Mouse (Mus musculus): ENCODE data around the gene Ankrd11. TPM values are rescaled to one million over a fixed set of nuclear protein-coding genes. Genes with fewer than 3 reads are reported as not detected.
A peak's percentile ranks its signal among the peaks of the same experiment; 100 is the strongest.

Gene Ankrd11
- polyA plus RNA-seq, 1 experiment from 2014 or later, result 49.9 TPM

GRCm38 (mm10) chr8:123000311-123000710, 41.8 kb downstream of the Ankrd11 start:
- Histone ChIP-seq H3K36me3 (replicated peaks; ENCODE audit: control insufficient read depth, insufficient read depth) (no peaks in the 10 kb centered on the region), H3K9me3 (ENCODE audit: control insufficient read depth, low read length) (no peaks in the 10 kb centered on the region), H3K4me2 (replicated peaks) (no peak overlapping the region), H3K9ac (no peak overlapping the region), H3K4me3 (replicated peaks; ENCODE audit: low read length) (no peak overlapping the region), H3K27me3 (ENCODE audit: control insufficient read depth, insufficient read depth, low read length) (no peaks in the 10 kb centered on the region), H3K27ac (no peak overlapping the region), H3K4me1 (replicated peaks; ENCODE audit: control insufficient read depth, insufficient read depth, low read length) (peaks cover 7% of the 10 kb centered on the region)
- no peak for DNase-seq (ENCODE audit: low spot score)
- no peak for ATAC-seq (ENCODE audit: low FRiP score)
- 74% methylated on average over 2 of the region's 2 CpGs for WGBS

GRCm38 (mm10) chr8:122997963-122998362, 44.1 kb downstream of the Ankrd11 start:
- ATAC-seq (ENCODE audit: low FRiP score), result no peak
- Histone ChIP-seq H3K36me3 (replicated peaks; ENCODE audit: control insufficient read depth, insufficient read depth) (no peaks in the 10 kb centered on the region), H3K9me3 (ENCODE audit: control insufficient read depth, low read length) (no peaks in the 10 kb centered on the region), H3K4me1 (replicated peaks; ENCODE audit: control insufficient read depth, insufficient read depth, low read length) (peaks cover 18% of the 10 kb centered on the region), H3K4me2 (replicated peaks) (no peak overlapping the region), H3K9ac (no peak overlapping the region), H3K27me3 (ENCODE audit: control insufficient read depth, insufficient read depth, low read length) (no peaks in the 10 kb centered on the region), H3K4me3 (replicated peaks; ENCODE audit: low read length) (no peak overlapping the region), H3K27ac (no peak overlapping the region)
- whole genome bisulfite sequencing, result 80% methylated on average over 4 of the region's 4 CpGs
- DNase-seq (ENCODE audit: low spot score), result no peak

DNA sequence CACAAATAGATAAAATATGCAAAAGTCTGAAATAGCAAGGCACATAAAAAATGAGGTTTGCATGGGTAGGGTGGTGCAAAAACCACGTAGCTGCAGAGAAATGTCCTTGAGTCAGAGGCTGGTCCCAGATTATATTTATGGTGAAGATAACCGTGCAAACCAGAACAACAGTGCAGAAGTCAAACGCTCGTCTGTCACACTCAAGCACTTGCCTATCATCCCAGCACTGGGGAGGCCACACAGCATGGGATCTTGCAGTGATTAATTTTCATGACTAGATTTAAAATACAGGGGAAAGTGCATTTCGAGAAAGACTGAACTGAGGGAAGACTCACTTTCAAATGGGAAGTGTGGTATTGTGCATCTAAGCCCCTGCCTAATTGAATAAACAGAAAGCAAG, 48.3 kb downstream of the Ankrd11 start:
- Histone ChIP-seq H3K27ac (no peak overlapping the region), H3K4me3 (replicated peaks; ENCODE audit: low read length) (no peak overlapping the region), H3K4me2 (replicated peaks) (no peak overlapping the region), H3K27me3 (ENCODE audit: control insufficient read depth, insufficient read depth, low read length) (no peaks in the 10 kb centered on the region), H3K36me3 (replicated peaks; ENCODE audit: control insufficient read depth, insufficient read depth) (no peaks in the 10 kb centered on the region), H3K9ac (no peak overlapping the region), H3K4me1 (replicated peaks; ENCODE audit: control insufficient read depth, insufficient read depth, low read length) (peaks cover 18% of the 10 kb centered on the region), H3K9me3 (ENCODE audit: control insufficient read depth, low read length) (no peaks in the 10 kb centered on the region)
- no peak for ATAC-seq (ENCODE audit: low FRiP score)
- DNase-seq (ENCODE audit: low spot score), result no peak
- 61% methylated on average over 5 of the region's 5 CpGs for WGBS

- Histone ChIP-seq H3K9ac (no peak overlapping the region), H3K9me3 (ENCODE audit: control insufficient read depth, low read length) (no peaks in the 10 kb centered on the region), H3K4me2 (replicated peaks) (no peak overlapping the region), H3K4me1 (replicated peaks; ENCODE audit: control insufficient read depth, insufficient read depth, low read length) (peaks cover 15% of the 10 kb centered on the region), H3K27me3 (ENCODE audit: control insufficient read depth, insufficient read depth, low read length) (no peaks in the 10 kb centered on the region), H3K4me3 (replicated peaks; ENCODE audit: low read length) (no peak overlapping the region), H3K27ac (no peak overlapping the region), H3K36me3 (replicated peaks; ENCODE audit: control insufficient read depth, insufficient read depth) (no peaks in the 10 kb centered on the region)
- 92% methylated on average over 3 of the region's 3 CpGs for WGBS
- no peak for ATAC-seq (ENCODE audit: low FRiP score)
- no peak for DNase-seq (ENCODE audit: low spot score)
Observed at GRCm38 (mm10) chr8:122993031-122993430, 49.0 kb downstream of the Ankrd11 start.

DNA sequence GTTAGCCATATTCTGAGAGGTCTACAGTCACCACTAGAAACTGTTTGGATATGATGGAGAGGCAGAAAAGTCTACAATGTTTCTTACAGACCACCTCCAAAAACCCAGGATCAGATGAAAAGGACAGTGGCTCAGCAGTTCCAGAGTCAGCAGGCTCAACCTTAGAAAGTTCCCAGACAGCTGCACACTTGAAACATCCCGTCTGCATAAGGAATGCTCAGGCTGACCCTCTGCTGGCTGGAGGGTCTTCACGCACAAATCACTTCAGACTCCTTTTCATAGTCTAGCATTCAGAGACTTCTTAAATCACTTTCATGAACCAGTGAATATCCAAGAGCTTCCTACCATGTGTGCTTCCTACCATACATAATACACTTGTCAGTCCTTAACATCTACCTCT, 49.8 kb downstream of the Ankrd11 start:
- DNase-seq (ENCODE audit: low spot score) (no peak), ATAC-seq (ENCODE audit: low FRiP score) (no peak)
- Histone ChIP-seq H3K9ac (no peak overlapping the region), H3K4me1 (replicated peaks; ENCODE audit: control insufficient read depth, insufficient read depth, low read length) (peaks cover 14% of the 10 kb centered on the region; the same call in 1 of the 2 replicates), H3K36me3 (replicated peaks; ENCODE audit: control insufficient read depth, insufficient read depth) (no peaks in the 10 kb centered on the region), H3K4me2 (replicated peaks) (no peak overlapping the region), H3K27me3 (ENCODE audit: control insufficient read depth, insufficient read depth, low read length) (no peaks in the 10 kb centered on the region), H3K9me3 (ENCODE audit: control insufficient read depth, low read length) (no peaks in the 10 kb centered on the region), H3K4me3 (replicated peaks; ENCODE audit: low read length) (no peak overlapping the region), H3K27ac (no peak overlapping the region)
- WGBS, result 42% methylated on average over 2 of the region's 2 CpGs

GRCm38 (mm10) chr8:122991368-122991767, 50.7 kb downstream of the Ankrd11 start:
- no peak for DNase-seq (ENCODE audit: low spot score)
- Histone ChIP-seq H3K36me3 (replicated peaks; ENCODE audit: control insufficient read depth, insufficient read depth) (no peaks in the 10 kb centered on the region), H3K4me1 (replicated peaks; ENCODE audit: control insufficient read depth, insufficient read depth, low read length) (peaks cover 14% of the 10 kb centered on the region; the same call in 1 of the 2 replicates), H3K9me3 (ENCODE audit: control insufficient read depth, low read length) (no peaks in the 10 kb centered on the region), H3K4me2 (replicated peaks) (no peak overlapping the region), H3K4me3 (replicated peaks; ENCODE audit: low read length) (no peak overlapping the region), H3K27me3 (ENCODE audit: control insufficient read depth, insufficient read depth, low read length) (no peaks in the 10 kb centered on the region), H3K27ac (no peak overlapping the region), H3K9ac (no peak overlapping the region)
- WGBS, result 94% methylated on average over 5 of the region's 5 CpGs
- no peak for ATAC-seq (ENCODE audit: low FRiP score)

GRCm38 (mm10) chr8:122989976-122990375, 52.1 kb downstream of the Ankrd11 start:
- WGBS, result 91% methylated on average over 2 of the region's 2 CpGs
- Histone ChIP-seq H3K36me3 (replicated peaks; ENCODE audit: control insufficient read depth, insufficient read depth) (no peaks in the 10 kb centered on the region), H3K27me3 (ENCODE audit: control insufficient read depth, insufficient read depth, low read length) (no peaks in the 10 kb centered on the region), H3K4me1 (replicated peaks; ENCODE audit: control insufficient read depth, insufficient read depth, low read length) (peaks cover 14% of the 10 kb centered on the region; the same call in 1 of the 2 replicates), H3K9ac (no peak overlapping the region), H3K4me2 (replicated peaks) (no peak overlapping the region), H3K4me3 (replicated peaks; ENCODE audit: low read length) (no peak overlapping the region), H3K27ac (no peak overlapping the region), H3K9me3 (ENCODE audit: control insufficient read depth, low read length) (no peaks in the 10 kb centered on the region)
- ATAC-seq (ENCODE audit: low FRiP score), result no peak
- no peak for DNase-seq (ENCODE audit: low spot score)

DNA sequence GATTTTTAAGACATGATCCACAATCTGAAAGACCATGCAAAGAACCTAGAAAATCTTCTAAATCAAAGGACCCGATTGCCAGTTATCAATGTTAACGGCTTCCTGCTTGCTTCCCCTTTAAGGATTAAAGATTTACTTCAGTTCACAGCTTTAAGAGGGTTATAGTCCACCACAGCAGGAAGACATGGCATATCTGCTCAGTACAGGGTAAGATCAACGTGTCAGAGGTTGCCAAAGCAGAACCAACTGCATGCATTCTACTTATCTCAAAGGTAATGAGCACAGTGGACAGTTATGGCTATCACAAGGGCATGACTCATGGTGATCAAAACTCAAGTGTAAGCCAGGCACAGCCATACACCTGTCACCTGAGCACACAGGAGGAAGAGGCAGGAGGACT, 53.1 kb downstream of the Ankrd11 start:
- Histone ChIP-seq H3K4me3 (replicated peaks; ENCODE audit: low read length) (no peak overlapping the region), H3K4me1 (replicated peaks; ENCODE audit: control insufficient read depth, insufficient read depth, low read length) (peaks cover 8% of the 10 kb centered on the region; the same call in 1 of the 2 replicates), H3K36me3 (replicated peaks; ENCODE audit: control insufficient read depth, insufficient read depth) (no peaks in the 10 kb centered on the region), H3K27ac (no peak overlapping the region), H3K9ac (no peak overlapping the region), H3K27me3 (ENCODE audit: control insufficient read depth, insufficient read depth, low read length) (no peaks in the 10 kb centered on the region), H3K9me3 (ENCODE audit: control insufficient read depth, low read length) (no peaks in the 10 kb centered on the region), H3K4me2 (replicated peaks) (no peak overlapping the region)
- 95% methylated on average over 3 of the region's 3 CpGs for WGBS
- DNase-seq (ENCODE audit: low spot score), result no peak
- no peak for ATAC-seq (ENCODE audit: low FRiP score)

- Histone ChIP-seq H3K4me1 (replicated peaks; ENCODE audit: control insufficient read depth, insufficient read depth, low read length) (peaks cover 3% of the 10 kb centered on the region; the same call in 1 of the 2 replicates), H3K36me3 (replicated peaks; ENCODE audit: control insufficient read depth, insufficient read depth) (no peaks in the 10 kb centered on the region), H3K4me3 (replicated peaks; ENCODE audit: low read length) (no peak overlapping the region), H3K9ac (no peak overlapping the region), H3K9me3 (ENCODE audit: control insufficient read depth, low read length) (no peaks in the 10 kb centered on the region), H3K27me3 (ENCODE audit: control insufficient read depth, insufficient read depth, low read length) (no peaks in the 10 kb centered on the region), H3K27ac (peak overlapping the region; percentile 17; the same call in 1 of the 2 replicates), H3K4me2 (replicated peaks) (no peak overlapping the region)
- no peak for DNase-seq (ENCODE audit: low spot score)
- 46% methylated on average over 2 of the region's 2 CpGs for WGBS
- no peak for ATAC-seq (ENCODE audit: low FRiP score)
Observed at GRCm38 (mm10) chr8:122987255-122987654, 54.8 kb downstream of the Ankrd11 start.

Measured in hindbrain, embryonic 14.5 days (tissue).